Mouse (Mus musculus): Measurements from ENCODE around the gene Mab21l2.

Gene Mab21l2

GRCm38 (mm10) chr3:86548091-86549015 lies at the start of gene Mab21l2:
Mab21l2 (minus strand) TSS chr3:86548629.
- no peak for DNase-seq (ENCODE audit: low spot score in 2 of 2)

GRCm38 (mm10) chr3:86575312-86575711 lies 26.9 kb upstream of the Mab21l2 start:
- DNase-seq (ENCODE audit: low spot score in 2 of 2) = no peak

GRCm38 (mm10) chr3:86572519-86573244 lies 24.3 kb upstream of the Mab21l2 start:
- DNase-seq (ENCODE audit: low spot score in 2 of 2) = no peak

GRCm38 (mm10) chr3:86571518-86571917 lies 23.1 kb upstream of the Mab21l2 start:
- DNase-seq (ENCODE audit: low spot score in 2 of 2) = no peak

- DNase-seq (ENCODE audit: low spot score in 2 of 2) = no peak
Observed at GRCm38 (mm10) chr3:86567312-86567711, 18.9 kb upstream of the Mab21l2 start.

GRCm38 (mm10) chr3:86561396-86561795 lies 13.0 kb upstream of the Mab21l2 start:
- DNase-seq (ENCODE audit: low spot score in 2 of 2) = no peak

- DNase-seq (ENCODE audit: low spot score in 2 of 2) = no peak
Observed at GRCm38 (mm10) chr3:86561023-86561344, 12.6 kb upstream of the Mab21l2 start.

GRCm38 (mm10) chr3:86560281-86561022 lies 12.0 kb upstream of the Mab21l2 start:
- DNase-seq (ENCODE audit: low spot score in 2 of 2) = no peak

- no peak for DNase-seq (ENCODE audit: low spot score in 2 of 2)
Observed at GRCm38 (mm10) chr3:86559635-86560034, 11.2 kb upstream of the Mab21l2 start.

- no peak for DNase-seq (ENCODE audit: low spot score in 2 of 2)
Observed at GRCm38 (mm10) chr3:86558976-86559375, 10.5 kb upstream of the Mab21l2 start.

GRCm38 (mm10) chr3:86552170-86552569 lies 3.7 kb upstream of the Mab21l2 start:
- no peak for DNase-seq (ENCODE audit: low spot score in 2 of 2)

- DNase-seq (ENCODE audit: low spot score in 2 of 2) = no peak
Observed at GRCm38 (mm10) chr3:86551011-86551728, 2.7 kb upstream of the Mab21l2 start.

- no peak for DNase-seq (ENCODE audit: low spot score in 2 of 2)
Observed at GRCm38 (mm10) chr3:86550301-86551010, 2.0 kb upstream of the Mab21l2 start.

GRCm38 (mm10) chr3:86547251-86547791 lies 1.1 kb downstream of the Mab21l2 start:
- no peak for DNase-seq (ENCODE audit: low spot score in 2 of 2)

GRCm38 (mm10) chr3:86546471-86547250 lies 1.8 kb downstream of the Mab21l2 start:
- DNase-seq (ENCODE audit: low spot score in 2 of 2) = peak; percentile 36 to 49

- no peak for DNase-seq (ENCODE audit: low spot score in 2 of 2)
Observed at GRCm38 (mm10) chr3:86545945-86546344, 2.5 kb downstream of the Mab21l2 start.

GRCm38 (mm10) chr3:86544785-86545184 lies 3.6 kb downstream of the Mab21l2 start:
- DNase-seq (ENCODE audit: low spot score in 2 of 2) = no peak

GRCm38 (mm10) chr3:86541863-86542397 lies 6.5 kb downstream of the Mab21l2 start:
- DNase-seq (ENCODE audit: low spot score in 2 of 2) = no peak

GRCm38 (mm10) chr3:86541074-86541614 lies 7.3 kb downstream of the Mab21l2 start:
- DNase-seq (ENCODE audit: low spot score in 2 of 2) = no peak

Data from natural killer cell, adult 2 months (primary cell).